Mouse (Mus musculus): ENCODE data around the gene Urm1. TPM values are rescaled to one million over a fixed set of nuclear protein-coding genes. Genes with fewer than 3 reads are reported as not detected.

The Urm1 gene
- polyA plus RNA-seq, 1 experiment from 2014 or later: 20.3 TPM

- ATAC-seq (ENCODE audit: low read depth): no peak
- 66% methylated on average over 9 of the region's 9 CpGs for WGBS
- Histone ChIP-seq H3K36me3 (ENCODE audit: control insufficient read depth, insufficient read depth, low read length) (peaks cover 34% of the 10 kb centered on the region), H3K27ac (replicated peaks; ENCODE audit: low read depth, low read length) (no peak overlapping the region), H3K4me1 (ENCODE audit: control insufficient read depth, insufficient read depth, low read length) (0 out of 2 replicates have a peak, but pooled peaks cover 2% of the 10 kb centered on the region), H3K4me3 (ENCODE audit: low read depth, low read length) (no peak overlapping the region), H3K9ac (ENCODE audit: low read depth, low read length) (no peak overlapping the region), H3K9me3 (ENCODE audit: control insufficient read depth, low read length) (no peaks in the 10 kb centered on the region), H3K27me3 (replicated peaks; ENCODE audit: control insufficient read depth, insufficient read depth, low read length) (peaks cover 49% of the 10 kb centered on the region), H3K4me2 (ENCODE audit: low read depth, low read length) (no peak overlapping the region)
- no peak for DNase-seq (ENCODE audit: low spot score)
Observed at GRCm38 (mm10) chr2:29843231-29844105, 23.6 kb downstream of the Urm1 start.

- WGBS: 81% methylated on average over 2 of the region's 2 CpGs
- H3K27me3 ChIP-seq (replicated peaks; ENCODE audit: control insufficient read depth, insufficient read depth, low read length): peaks cover 49% of the 10 kb centered on the region
- no peaks in the 10 kb centered on the region for H3K9me3 ChIP-seq (ENCODE audit: control insufficient read depth, low read length)
Observed at GRCm38 (mm10) chr2:29844115-29844514, 24.2 kb downstream of the Urm1 start.

GRCm38 (mm10) chr2:29844661-29845060 is 24.8 kb downstream of the Urm1 start:
- H3K4me3 ChIP-seq (ENCODE audit: low read depth, low read length): no peak overlapping the region
- 20% methylated on average over 3 of the region's 3 CpGs for WGBS
- H3K9me3 ChIP-seq (ENCODE audit: control insufficient read depth, low read length): no peaks in the 10 kb centered on the region
- no peak overlapping the region for H3K9ac ChIP-seq (ENCODE audit: low read depth, low read length)
- H3K27ac ChIP-seq (replicated peaks; ENCODE audit: low read depth, low read length): no peak overlapping the region
- H3K27me3 ChIP-seq (replicated peaks; ENCODE audit: control insufficient read depth, insufficient read depth, low read length): peaks cover 49% of the 10 kb centered on the region
- ATAC-seq (ENCODE audit: low read depth) (no peak), DNase-seq (ENCODE audit: low spot score) (no peak)
- peaks cover 28% of the 10 kb centered on the region for H3K36me3 ChIP-seq (ENCODE audit: control insufficient read depth, insufficient read depth, low read length)
- peaks cover 2% of the 10 kb centered on the region; the same call in 1 of the 2 replicates for H3K4me1 ChIP-seq (ENCODE audit: control insufficient read depth, insufficient read depth, low read length)
- no peak overlapping the region for H3K4me2 ChIP-seq (ENCODE audit: low read depth, low read length)

More at GRCm38 (mm10) chr2:29844115-29844514, 24.2 kb downstream of the Urm1 start:
- ATAC-seq (ENCODE audit: low read depth) (no peak), DNase-seq (ENCODE audit: low spot score) (no peak)
- Histone ChIP-seq H3K4me2 (ENCODE audit: low read depth, low read length) (no peak overlapping the region), H3K27ac (replicated peaks; ENCODE audit: low read depth, low read length) (no peak overlapping the region), H3K4me3 (ENCODE audit: low read depth, low read length) (no peak overlapping the region), H3K4me1 (ENCODE audit: control insufficient read depth, insufficient read depth, low read length) (0 out of 2 replicates have a peak, but pooled peaks cover 2% of the 10 kb centered on the region), H3K36me3 (ENCODE audit: control insufficient read depth, insufficient read depth, low read length) (peaks cover 28% of the 10 kb centered on the region), H3K9ac (ENCODE audit: low read depth, low read length) (no peak overlapping the region)

- Histone ChIP-seq H3K36me3 (ENCODE audit: control insufficient read depth, insufficient read depth, low read length) (peaks cover 28% of the 10 kb centered on the region), H3K9me3 (ENCODE audit: control insufficient read depth, low read length) (no peaks in the 10 kb centered on the region), H3K27me3 (replicated peaks; ENCODE audit: control insufficient read depth, insufficient read depth, low read length) (peaks cover 51% of the 10 kb centered on the region), H3K27ac (replicated peaks; ENCODE audit: low read depth, low read length) (no peak overlapping the region), H3K9ac (ENCODE audit: low read depth, low read length) (peak overlapping the region; percentile 20; the same call in 1 of the 2 replicates), H3K4me3 (ENCODE audit: low read depth, low read length) (peak overlapping the region; percentile 26), H3K4me1 (ENCODE audit: control insufficient read depth, insufficient read depth, low read length) (peaks cover 2% of the 10 kb centered on the region; the same call in 1 of the 2 replicates), H3K4me2 (ENCODE audit: low read depth, low read length) (peak overlapping the region; percentile 54)
- WGBS: 12% methylated on average over 24 of the region's 25 CpGs
- no peak for ATAC-seq (ENCODE audit: low read depth)
- no peak for DNase-seq (ENCODE audit: low spot score)
Observed at GRCm38 (mm10) chr2:29845636-29846035, 25.8 kb downstream of the Urm1 start.

- Histone ChIP-seq H3K27me3 (replicated peaks; ENCODE audit: control insufficient read depth, insufficient read depth, low read length) (peaks cover 52% of the 10 kb centered on the region), H3K9ac (ENCODE audit: low read depth, low read length) (peak overlapping the region; percentile 20; the same call in 1 of the 2 replicates), H3K36me3 (ENCODE audit: control insufficient read depth, insufficient read depth, low read length) (peaks cover 24% of the 10 kb centered on the region), H3K27ac (replicated peaks; ENCODE audit: low read depth, low read length) (no peak overlapping the region), H3K4me2 (ENCODE audit: low read depth, low read length) (peak overlapping the region; percentile 54), H3K4me3 (ENCODE audit: low read depth, low read length) (peak overlapping the region; percentile 26), H3K9me3 (ENCODE audit: control insufficient read depth, low read length) (no peaks in the 10 kb centered on the region), H3K4me1 (ENCODE audit: control insufficient read depth, insufficient read depth, low read length) (peaks cover 2% of the 10 kb centered on the region; the same call in 1 of the 2 replicates)
- ATAC-seq (ENCODE audit: low read depth): no peak
- DNase-seq (ENCODE audit: low spot score): no peak
- WGBS: 7% methylated on average over 27 of the region's 47 CpGs
Observed at GRCm38 (mm10) chr2:29846061-29846853, 26.4 kb downstream of the Urm1 start.

GRCm38 (mm10) chr2:29846911-29847310 is 27.0 kb downstream of the Urm1 start:
- peaks cover 52% of the 10 kb centered on the region for H3K27me3 ChIP-seq (replicated peaks; ENCODE audit: control insufficient read depth, insufficient read depth, low read length)
- H3K4me1 ChIP-seq (ENCODE audit: control insufficient read depth, insufficient read depth, low read length): peaks cover 2% of the 10 kb centered on the region; the same call in 1 of the 2 replicates
- WGBS: 51% methylated on average over 3 of the region's 3 CpGs
- H3K4me2 ChIP-seq (ENCODE audit: low read depth, low read length): no peak overlapping the region
- no peak overlapping the region for H3K27ac ChIP-seq (replicated peaks; ENCODE audit: low read depth, low read length)
- H3K36me3 ChIP-seq (ENCODE audit: control insufficient read depth, insufficient read depth, low read length): peaks cover 19% of the 10 kb centered on the region
- no peak for ATAC-seq (ENCODE audit: low read depth)
- no peaks in the 10 kb centered on the region for H3K9me3 ChIP-seq (ENCODE audit: control insufficient read depth, low read length)
- H3K9ac ChIP-seq (ENCODE audit: low read depth, low read length): no peak overlapping the region
- DNase-seq (ENCODE audit: low spot score): no peak
- no peak overlapping the region for H3K4me3 ChIP-seq (ENCODE audit: low read depth, low read length)

- DNase-seq (ENCODE audit: low spot score) (no peak), ATAC-seq (ENCODE audit: low read depth) (no peak)
- H3K9me3 ChIP-seq (ENCODE audit: control insufficient read depth, low read length): no peaks in the 10 kb centered on the region
- no peak overlapping the region for H3K27ac ChIP-seq (replicated peaks; ENCODE audit: low read depth, low read length)
- 67% methylated on average over 8 of the region's 8 CpGs for WGBS
- no peak overlapping the region for H3K9ac ChIP-seq (ENCODE audit: low read depth, low read length)
- H3K4me1 ChIP-seq (ENCODE audit: control insufficient read depth, insufficient read depth, low read length): peaks cover 2% of the 10 kb centered on the region; the same call in 1 of the 2 replicates
- H3K27me3 ChIP-seq (replicated peaks; ENCODE audit: control insufficient read depth, insufficient read depth, low read length): peaks cover 40% of the 10 kb centered on the region
- H3K36me3 ChIP-seq (ENCODE audit: control insufficient read depth, insufficient read depth, low read length): no peaks in the 10 kb centered on the region; the same call in 1 of the 2 replicates
- no peak overlapping the region for H3K4me2 ChIP-seq (ENCODE audit: low read depth, low read length)
- no peak overlapping the region for H3K4me3 ChIP-seq (ENCODE audit: low read depth, low read length)
Observed at GRCm38 (mm10) chr2:29849041-29849440, 29.2 kb downstream of the Urm1 start.

GRCm38 (mm10) chr2:29849841-29850480 is 30.1 kb downstream of the Urm1 start:
- Histone ChIP-seq H3K4me1 (ENCODE audit: control insufficient read depth, insufficient read depth, low read length) (peaks cover 2% of the 10 kb centered on the region; the same call in 1 of the 2 replicates), H3K4me2 (ENCODE audit: low read depth, low read length) (no peak overlapping the region), H3K36me3 (ENCODE audit: control insufficient read depth, insufficient read depth, low read length) (no peaks in the 10 kb centered on the region), H3K9ac (ENCODE audit: low read depth, low read length) (no peak overlapping the region), H3K27ac (replicated peaks; ENCODE audit: low read depth, low read length) (no peak overlapping the region), H3K9me3 (ENCODE audit: control insufficient read depth, low read length) (no peaks in the 10 kb centered on the region), H3K27me3 (replicated peaks; ENCODE audit: control insufficient read depth, insufficient read depth, low read length) (peaks cover 30% of the 10 kb centered on the region), H3K4me3 (ENCODE audit: low read depth, low read length) (no peak overlapping the region)
- DNase-seq (ENCODE audit: low spot score) (peak; percentile 26), ATAC-seq (ENCODE audit: low read depth) (no peak)
- 44% methylated on average over 5 of the region's 5 CpGs for WGBS

All from embryonic facial prominence, embryonic 14.5 days (tissue).